Mouse (Mus musculus) retina, embryonic 14.5 days (tissue): ENCODE data around the gene Crtc3.

Source experiments
- DNase-seq: peaks from one replicate; pipeline ENCODE4 v3.0.0-alpha.2; 2015; ENCODE audit warnings: low spot score

Gene Crtc3

DNA sequence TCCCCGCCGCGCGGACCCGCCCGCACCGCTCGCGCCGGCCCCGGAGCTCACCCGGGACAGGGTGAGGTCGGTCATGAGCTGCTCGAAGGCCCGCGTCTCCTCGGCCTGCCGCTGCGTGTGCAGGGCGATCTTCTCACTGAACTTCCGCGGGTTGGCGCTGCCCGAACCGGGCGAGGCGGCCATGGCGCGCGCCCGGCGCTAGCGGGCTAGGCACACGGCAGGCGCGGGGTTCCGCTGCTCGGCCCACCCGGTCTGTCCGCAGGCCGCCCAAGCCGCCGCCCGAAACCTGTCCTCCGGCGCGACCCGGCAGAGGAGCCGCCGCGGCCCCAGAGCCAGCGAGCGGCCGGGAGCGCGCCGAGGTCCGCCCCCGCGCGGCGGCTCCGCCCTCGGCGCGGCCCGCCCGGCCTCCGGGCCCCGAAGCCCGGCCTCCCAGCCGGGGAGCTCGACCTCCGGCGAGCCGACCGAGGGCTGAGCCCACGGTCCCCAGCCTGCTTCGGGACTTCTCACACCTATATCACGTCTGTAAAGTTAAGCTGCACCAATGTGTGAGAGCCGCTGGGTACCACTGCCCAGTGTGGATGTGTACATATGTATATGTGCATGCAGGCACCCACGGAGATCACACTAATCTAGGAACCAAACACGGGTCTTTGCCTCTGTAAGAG lies at the start of gene Crtc3:
Gene Crtc3, minus strand, starts transcription at position 322 of the 665 bp plus-strand sequence.
- DNase-seq = peak; percentile 70

DNA sequence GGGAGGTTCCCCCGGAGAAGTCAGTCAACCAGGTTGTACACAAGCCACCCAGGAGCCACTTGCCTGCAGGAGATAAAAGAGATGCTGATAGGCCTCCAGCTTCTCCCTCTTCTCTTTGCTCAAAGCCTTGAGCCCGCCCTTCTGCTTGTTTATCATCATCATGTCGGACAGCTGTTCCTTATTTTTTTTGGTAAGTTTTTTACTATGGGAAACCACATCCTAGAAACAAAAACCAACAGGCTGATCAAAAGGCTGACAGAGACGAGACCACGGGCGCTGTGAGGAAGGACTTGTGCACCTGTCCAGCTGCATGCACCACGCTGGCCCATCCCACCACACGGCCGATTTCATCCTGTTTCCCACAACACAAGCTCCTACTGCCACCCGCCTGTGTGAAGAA lies 47.5 kb upstream of the Crtc3 start:
- DNase-seq = no peak

DNA sequence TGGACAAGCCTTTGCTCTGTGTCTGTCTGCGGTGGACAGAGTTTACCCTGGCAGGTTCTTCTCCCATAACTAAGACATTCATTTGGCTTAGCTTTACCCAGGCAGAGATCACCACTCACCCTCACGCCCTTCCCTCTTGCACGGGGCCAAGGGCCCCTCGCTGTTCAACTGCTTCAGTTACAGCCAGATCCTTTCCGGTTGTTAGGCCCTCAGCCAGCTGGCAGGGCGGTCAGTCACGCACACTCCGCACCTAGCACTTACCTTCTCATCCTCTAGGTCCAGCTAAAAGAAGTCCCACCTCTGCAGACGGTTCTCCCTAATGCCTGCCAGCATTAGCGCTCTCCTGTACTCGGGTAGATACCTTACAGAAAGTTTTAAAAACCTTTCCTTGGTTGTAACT lies 44.3 kb upstream of the Crtc3 start:
- no peak for DNase-seq

DNA sequence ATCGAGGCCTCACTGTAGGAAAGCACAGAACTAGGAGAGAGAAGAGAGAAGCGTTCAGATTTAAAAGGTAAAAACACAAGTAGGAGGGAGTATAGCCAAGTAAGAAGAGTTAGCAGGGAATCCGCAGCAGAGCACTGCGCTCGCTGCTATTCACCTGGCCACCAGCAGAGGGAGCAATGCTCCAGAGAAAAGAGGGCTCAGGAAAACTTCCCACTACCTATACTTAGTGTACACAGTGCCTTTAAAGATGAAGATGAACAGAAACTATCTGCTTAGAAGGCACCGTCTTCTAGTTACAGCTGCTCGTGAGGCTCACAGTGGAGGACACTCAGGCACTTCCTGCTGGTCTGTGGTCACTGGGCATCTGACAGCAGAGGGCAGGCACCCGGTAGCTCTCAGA lies 41.0 kb upstream of the Crtc3 start:
- peak; percentile 89 for DNase-seq

DNA sequence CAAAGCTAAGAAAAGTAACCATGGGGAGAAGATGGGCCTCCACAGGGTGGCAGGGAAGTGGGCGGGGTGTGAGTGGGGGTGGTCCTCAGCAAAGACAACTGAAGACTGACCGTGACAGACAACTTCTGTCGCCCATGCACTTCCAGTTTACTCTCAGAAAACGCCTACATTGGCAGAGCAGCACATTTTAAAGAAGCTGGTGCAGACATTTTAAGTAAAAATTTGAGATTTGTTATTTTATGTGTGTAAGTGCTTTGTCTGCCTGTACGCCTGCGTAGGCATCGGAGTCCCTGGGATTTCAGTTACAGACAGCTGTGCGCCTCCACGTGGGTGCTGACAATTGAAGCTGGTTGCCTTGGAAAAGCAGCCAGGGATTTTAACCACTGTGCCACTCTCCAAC lies 32.4 kb upstream of the Crtc3 start:
- no peak for DNase-seq

DNA sequence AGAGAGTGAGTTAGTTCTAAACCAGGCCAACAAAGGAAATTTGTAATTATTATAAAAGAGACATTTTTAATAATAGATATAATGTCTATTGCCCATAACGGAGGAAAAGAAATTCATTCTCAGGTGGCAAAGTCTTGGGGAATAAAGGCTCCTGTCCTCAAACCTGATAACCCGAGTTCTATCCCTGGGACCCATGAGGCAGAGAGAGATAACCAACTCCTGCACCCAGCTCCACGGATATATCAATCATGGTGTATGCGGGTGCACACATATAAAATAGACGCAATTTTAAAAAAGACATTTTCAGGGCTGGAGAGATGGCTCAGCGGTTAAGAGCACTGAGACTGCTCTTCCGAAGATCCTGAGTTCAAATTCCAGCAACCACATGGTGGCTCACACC lies 30.9 kb upstream of the Crtc3 start:
- DNase-seq = no peak

DNA sequence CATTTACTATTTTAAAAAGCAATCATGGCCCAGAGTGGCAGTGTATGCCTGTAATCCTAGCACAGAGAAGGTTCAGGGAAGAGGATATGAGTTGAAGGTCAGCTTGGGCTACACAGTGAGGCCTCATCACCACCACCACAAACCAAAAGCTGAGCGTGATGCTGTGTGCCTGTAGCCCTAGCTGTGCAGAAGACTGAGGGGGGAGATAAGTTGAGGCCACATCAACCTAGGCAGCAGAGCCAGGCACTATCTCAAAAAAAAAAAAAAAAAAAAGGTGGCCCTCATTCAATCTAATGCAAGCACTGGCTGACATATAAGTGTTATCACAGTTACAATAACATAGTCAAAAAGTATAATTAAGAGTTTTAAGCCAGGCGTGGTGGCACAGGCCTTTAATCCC lies 30.4 kb upstream of the Crtc3 start:
- no peak for DNase-seq

DNA sequence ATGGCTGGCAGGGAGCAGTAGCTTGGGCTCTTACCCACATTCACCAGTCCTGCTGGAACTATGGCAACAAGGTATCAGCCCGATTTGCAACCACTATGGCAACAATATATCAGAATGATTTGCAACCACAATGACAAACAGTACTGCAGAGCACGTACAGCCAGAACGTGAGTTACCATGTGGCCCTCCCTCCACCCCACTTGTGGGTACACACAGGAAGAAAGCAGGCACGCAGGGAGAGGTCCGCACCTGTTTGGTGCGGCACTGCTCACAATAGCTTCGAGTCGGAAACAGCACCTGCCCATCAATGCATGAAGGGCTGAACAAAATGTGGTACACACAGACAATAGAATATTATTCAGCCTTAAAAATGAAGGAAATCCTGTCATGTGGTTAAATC lies 29.8 kb upstream of the Crtc3 start:
- DNase-seq = no peak

DNA sequence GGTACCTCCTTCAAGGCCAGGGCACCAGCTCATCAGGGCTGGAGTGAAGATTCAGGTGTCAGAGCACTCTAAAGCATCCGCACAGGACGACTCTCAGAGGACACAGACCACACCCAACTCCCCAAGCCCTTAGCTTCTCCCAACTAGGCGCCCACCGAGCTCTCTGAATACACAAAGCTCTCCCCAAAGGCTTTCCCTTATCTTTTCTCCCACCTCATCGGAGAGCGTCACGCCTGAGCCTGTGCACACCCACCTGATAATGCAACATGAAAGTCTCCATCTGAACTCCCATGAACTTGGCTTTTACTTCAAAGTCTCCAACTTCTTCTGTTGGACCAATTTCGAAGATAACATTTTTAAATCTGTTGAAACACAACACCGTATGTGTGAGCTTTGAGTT lies 28.1 kb upstream of the Crtc3 start:
- DNase-seq = no peak

DNA sequence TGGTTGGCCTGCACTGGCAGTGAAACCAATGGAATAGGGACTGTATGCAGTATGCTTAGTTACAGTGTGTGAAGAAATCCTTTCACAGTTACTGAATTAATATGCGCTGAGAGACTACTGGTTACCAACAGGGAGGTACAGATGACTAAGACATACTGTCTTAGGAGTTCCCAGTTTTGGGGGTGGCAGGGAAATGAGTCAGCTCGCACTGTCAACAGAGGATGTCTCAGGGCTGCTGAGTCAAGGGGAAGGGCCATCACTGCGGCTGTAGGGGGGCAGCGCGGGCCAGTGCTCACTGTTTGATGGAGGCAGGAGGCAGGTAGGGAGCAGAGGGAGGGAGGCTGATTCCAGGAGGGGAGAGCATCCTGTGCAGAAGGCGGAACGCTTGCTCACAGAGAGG lies 26.6 kb upstream of the Crtc3 start:
- no peak for DNase-seq

DNA sequence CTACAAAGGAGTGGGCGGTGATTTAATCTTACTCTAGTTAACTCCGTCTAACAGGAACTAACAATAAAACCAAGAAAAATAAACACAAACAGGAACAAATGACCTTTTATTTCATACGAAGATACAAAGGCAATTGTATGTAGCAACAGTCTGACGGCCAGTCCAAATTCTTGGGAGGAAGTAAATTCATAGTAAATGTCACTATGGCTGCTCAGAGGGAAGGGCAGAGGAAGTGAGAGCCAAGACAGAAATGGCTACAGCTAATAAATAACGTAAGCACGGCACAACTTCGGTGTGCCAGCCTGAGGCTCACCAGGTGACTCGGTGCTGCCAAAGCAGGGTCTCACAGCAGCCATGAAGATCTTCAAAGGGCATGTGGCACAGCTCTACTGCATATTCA lies 22.8 kb upstream of the Crtc3 start:
- no peak for DNase-seq

DNA sequence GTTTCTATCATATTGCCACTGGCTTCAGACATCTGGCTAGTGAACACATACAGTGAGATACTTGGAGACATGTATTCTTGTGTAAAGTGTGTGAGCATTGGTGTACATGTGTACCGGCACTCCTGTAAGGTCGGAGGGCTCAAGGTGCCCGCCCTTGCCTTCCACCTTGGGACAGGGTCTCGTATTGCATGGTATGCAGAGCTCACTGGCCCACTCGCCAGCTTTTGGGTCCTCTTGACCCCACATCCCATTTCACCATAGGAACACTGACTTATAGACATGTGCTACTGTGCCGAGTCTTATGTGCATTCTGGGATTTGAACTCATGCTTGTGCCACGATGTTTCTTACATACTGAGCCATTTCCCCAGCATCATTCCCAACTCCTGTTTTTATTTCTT lies 21.7 kb upstream of the Crtc3 start:
- no peak for DNase-seq

DNA sequence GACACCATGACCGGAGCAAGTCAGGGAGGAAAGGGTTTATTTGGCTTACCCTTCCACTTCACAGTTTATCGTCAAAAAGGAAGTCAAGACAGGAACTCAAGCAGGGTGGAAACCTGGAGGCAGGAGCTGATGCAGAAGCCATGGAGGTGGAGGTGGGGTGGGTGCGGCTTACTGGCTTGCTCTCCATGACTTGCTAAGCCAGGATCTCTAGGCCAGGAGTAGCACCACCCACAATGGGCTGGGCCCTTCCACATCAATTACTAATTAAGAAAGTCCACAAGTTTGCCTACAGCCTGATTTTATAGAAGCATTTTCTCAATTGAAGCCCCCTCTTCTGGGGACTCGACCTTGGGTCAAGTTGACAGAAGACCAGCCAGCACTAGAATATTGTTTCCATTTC lies 15.4 kb upstream of the Crtc3 start:
- no peak for DNase-seq

DNA sequence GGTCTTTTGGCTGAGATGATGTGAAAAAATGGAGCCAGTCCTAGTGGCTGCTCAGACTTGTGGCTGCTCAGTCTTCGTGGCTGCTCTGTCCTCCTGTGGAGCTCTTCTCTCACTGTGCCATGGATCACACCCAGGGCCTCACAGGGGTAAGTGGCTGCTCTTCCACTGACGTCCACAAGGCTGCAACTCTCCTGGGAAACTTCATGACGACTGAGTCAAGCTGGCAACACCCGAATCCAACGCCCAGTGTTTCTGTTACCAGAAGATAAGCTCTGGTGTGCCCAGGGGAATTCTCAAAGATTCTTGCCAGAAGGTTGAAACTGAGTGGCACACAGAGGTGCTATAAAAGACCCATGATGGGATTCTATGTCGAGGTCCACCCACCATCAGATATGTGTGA lies 13.8 kb upstream of the Crtc3 start:
- DNase-seq = no peak

DNA sequence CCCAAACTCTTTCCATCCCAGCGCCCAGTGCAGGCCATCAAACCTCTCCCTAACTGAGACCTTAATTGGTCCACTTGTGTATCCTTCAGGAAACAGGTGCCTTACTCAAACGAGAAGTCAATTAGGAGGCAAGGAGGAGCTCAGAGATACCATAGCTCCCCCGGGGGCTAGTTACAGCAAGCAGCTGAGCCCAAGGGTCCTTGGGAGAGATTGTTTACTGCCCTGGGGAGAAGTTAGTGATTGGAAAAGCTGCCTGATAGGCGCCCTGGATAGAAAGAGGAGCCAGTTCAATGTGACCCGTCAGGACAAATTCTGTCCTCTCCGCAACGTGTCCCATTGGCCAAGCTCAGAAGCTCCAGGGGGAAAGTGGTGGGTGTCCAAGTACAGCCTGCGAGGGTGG lies 11.0 kb upstream of the Crtc3 start:
- no peak for DNase-seq

DNA sequence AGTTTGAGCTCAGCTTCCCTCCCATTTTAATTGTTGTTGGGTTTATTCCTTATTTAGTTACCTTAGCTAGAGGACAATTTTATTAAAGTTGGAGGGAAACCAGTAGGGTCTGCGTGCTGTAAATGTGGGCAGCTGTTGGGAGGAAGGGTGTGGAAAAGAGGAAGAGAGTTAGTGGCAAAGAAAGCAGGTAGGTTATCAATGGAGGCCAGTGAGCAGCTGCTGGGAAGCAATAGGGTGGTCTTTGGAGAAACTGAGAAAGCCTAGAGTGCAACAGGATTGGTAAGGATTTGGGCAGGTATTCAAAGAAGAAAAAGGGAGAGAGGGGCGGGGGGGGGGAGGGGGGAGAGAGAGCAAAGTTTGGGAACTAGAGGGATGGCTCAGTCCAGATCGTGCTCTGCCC lies 10.3 kb upstream of the Crtc3 start:
- no peak for DNase-seq

DNA sequence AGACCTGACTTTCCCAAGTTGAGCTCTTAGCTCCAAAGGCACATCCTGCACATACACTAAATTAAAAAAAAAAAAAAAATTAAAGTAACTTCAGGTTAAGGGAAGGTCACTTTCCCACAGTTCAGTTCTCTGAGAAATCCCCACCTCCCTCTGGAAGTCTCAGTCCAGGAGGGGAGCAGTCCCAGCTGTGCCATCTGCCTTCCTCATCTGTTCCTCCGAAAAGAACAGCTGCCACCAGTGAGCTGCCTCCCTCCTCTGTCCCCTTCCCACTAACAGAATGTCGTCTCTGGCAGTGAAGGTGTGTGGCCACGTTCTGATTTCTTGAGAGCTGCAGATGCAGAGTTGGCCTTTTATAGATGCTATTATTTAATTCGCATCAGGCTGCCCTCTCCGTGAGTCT lies 9.2 kb upstream of the Crtc3 start:
- no peak for DNase-seq

DNA sequence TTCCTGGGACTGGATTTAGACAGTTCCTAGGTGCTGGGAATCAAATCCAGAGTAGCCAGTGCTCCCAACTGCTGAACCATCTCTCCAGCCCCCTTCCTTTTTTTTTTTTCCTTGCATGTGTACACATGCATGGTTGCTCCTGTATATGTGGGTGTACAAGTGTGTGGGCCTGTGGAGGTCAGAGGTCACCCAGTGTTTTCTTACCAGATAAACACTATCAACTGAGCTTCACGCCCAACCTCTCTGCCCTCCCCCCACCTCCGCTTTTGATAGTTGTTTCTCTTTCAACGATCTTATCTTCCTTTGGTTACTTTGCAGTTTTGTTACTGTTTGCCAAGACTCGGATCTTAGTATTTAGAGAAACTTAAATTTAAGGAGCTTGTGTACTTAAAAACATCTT lies 8.2 kb upstream of the Crtc3 start:
- no peak for DNase-seq

DNA sequence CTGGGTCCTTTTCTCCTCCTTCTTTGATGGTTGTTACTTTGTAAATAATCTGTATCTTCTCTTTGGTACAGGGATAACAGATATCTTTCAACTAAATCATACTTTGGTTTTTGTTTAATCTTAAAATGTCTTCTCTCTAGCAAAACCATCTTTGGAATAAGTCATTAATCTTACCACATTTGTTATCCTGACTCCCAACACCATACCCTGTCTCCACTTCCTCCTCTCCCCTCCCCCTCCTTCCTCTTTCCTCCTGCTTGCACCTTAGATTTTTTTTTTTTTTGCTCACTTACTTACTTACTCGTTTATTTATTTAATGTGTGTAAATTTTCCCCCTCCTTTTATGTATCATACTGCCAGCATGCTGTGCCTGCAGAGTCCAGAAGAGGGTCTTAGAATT lies 7.7 kb upstream of the Crtc3 start:
- no peak for DNase-seq

DNA sequence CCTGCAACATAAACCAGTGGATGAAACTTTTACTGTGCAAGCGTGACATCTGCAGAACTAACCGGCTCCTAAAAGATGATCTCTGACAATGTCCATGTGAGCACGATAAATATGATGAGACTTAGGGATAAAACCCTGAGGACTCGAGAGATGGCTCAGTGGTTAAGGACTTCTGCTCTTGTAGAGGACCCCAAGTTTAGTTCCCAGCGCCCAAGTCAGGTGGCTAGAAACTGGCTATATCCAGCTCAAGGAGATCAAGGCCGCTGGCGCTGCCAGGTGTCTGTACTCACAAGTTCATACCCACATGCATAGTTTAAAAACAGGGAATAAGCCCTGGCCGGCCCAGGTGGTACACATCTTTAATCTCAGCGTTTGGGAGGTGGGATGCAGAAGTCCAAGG lies 3.8 kb upstream of the Crtc3 start:
- DNase-seq = no peak

DNA sequence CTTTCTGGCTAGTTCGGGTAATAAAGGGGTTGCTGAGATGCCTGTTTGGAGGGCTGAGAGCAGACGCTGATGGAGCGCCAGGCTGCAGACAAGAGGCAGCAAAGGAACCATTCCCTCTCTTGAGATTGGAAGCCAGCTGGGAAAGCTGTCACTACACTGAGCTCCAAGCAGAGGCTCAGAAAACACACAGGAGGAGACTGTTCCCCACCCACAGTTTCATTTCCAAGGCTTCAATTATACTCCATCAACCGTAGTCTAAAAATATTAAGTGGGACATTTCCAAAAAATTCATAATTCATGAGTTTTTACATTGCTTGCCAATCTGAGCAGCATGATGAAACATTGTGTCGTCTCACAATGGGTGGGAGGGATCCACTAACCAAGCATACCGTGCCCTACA lies 2.5 kb upstream of the Crtc3 start:
- DNase-seq = no peak

DNA sequence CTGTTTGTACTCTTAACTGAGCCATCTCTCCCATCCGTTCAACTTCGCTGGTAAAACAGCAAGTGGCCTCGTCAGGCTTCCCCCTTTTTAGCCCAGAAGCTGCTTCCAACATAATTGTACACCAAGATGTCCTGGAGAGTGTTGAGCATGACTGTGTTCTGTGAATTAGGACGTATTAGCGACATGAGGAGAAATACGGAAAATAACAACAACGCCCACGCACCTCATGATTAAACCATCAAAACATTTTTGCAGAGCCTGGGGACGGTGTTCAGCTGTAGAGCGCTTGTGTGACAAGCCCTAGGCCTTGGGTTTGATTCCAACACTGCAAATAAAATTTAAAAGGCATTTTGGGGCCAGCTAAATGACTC lies 529 bp upstream of the Crtc3 start:
- DNase-seq = no peak

DNA sequence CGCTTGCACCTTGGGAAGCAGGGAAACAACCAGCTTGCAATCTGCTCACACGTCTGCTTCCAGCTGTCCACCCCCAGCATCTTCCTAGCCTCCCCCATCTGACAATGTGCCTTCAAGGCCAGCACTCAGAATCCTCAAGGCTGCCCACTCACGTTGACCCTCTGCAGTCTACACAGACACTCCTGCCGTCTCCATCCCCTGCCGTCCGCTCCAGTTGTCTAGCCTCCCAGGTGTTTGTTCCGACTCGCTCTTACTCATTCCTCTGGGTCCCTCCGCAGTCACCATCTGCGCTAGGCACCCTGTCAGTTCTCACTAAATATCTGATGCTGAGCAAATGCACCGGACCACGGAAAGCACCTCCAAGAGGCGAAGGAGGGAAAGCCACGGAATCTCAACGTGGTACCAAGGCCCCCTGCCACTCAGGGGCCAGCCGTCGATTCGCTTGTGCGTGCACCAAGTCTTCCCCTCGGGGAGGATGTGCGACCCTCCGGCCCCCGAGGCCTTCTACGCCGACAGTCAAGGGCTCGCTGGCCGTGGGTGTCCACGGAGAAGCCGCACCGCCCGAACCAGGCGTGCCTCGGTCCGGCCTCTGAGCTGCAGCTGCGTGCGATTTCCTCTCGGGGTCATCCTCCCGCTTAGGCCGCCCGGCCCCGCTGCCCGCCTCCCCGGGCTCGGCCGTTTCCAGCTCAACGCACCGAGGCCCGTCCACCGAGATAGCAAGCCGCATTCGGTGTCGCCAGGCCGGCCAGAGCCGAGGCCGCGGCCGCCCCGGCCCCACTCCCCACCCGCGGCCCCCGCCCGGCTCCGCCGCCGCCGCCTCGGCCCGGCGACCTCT lies 739 bp downstream of the Crtc3 start:
- DNase-seq = peak; percentile 80

DNA sequence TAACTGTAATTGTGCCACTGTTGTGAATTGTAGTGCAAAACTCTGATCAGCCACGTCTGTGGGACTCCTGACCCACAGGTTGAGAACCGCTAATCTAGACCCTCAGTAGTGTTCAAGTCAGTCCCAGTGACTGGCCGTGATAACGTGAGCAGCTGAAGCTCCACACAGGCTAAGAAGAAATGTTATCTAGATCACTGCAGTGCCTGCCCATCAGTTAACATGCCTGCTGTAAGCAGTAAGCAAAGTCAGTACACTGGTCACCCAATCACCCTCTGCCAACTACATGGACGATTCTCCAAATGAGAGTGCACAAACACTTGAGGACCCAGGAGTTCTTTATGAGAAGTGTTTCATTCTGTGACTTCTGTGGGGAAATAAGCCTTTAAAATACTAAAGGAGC lies 3.0 kb downstream of the Crtc3 start:
- DNase-seq = no peak
